Mouse (Mus musculus) heart, embryonic 15.5 days (tissue): ENCODE measurements at regions not wholly inside any gene's neighbourhood (a gene's known extent, or its start where the extent isn't known, plus 50 kb on each side); places are given as distances from the start of the nearest gene placed in this dataset.

Experiments used
- ATAC-seq: fragments of 200-750 bp; cut with Nextera tagmentation; replicated peaks from 2 replicates; pipeline ENCODE4 v1.8.0; 2017; ENCODE audit warnings: low read depth, moderate TSS enrichment; ENCODE audit not compliant: insufficient number of reproducible peaks, insufficient read depth, low FRiP score
- H3K27ac ChIP-seq: fragments of 300-500 bp; sonication (generic); 2 replicates; pipeline ENCODE4 v1.5.1; 2015; ENCODE audit warnings: mild to moderate bottlenecking, inconsistent platforms
- H3K27me3 ChIP-seq: fragments of 300-500 bp; sonication (generic); 2 replicates; pipeline ENCODE4 v1.6.1; 2015; ENCODE audit warnings: inconsistent platforms
- H3K36me3 ChIP-seq: fragments of 300-500 bp; sonication (generic); 2 replicates; pipeline ENCODE4 v1.6.1; 2015; ENCODE audit warnings: mild to moderate bottlenecking, inconsistent platforms
- H3K4me1 ChIP-seq: fragments of 300-500 bp; sonication (generic); replicated peaks from 2 replicates; pipeline ENCODE4 v1.6.1; 2015; ENCODE audit warnings: inconsistent platforms
- H3K4me2 ChIP-seq: fragments of 300-500 bp; sonication (generic); 2 replicates; pipeline ENCODE4 v1.6.1; 2015; ENCODE audit warnings: inconsistent platforms, mild to moderate bottlenecking, moderate library complexity
- H3K4me3 ChIP-seq: fragments of 300-500 bp; sonication (generic); 2 replicates; pipeline ENCODE4 v1.5.1; 2015; ENCODE audit warnings: mild to moderate bottlenecking, inconsistent platforms
- H3K9ac ChIP-seq: fragments of 300-500 bp; sonication (generic); 2 replicates; pipeline ENCODE4 v1.6.1; 2015; ENCODE audit warnings: mild to moderate bottlenecking, inconsistent platforms
- H3K9me3 ChIP-seq: fragments of 300-500 bp; sonication (generic); replicated peaks from 2 replicates; pipeline ENCODE4 v1.6.1; 2016; ENCODE audit warnings: inconsistent platforms
- WGBS: fragments of 180-500 bp; shearing (Covaris S2); methylation state at CpG from one replicate; pipeline ENCODE4 v1.1.7; 2015; ENCODE audit warnings: mixed read lengths; 5-methylcytosine and 5-hydroxymethylcytosine counted together

DNA sequence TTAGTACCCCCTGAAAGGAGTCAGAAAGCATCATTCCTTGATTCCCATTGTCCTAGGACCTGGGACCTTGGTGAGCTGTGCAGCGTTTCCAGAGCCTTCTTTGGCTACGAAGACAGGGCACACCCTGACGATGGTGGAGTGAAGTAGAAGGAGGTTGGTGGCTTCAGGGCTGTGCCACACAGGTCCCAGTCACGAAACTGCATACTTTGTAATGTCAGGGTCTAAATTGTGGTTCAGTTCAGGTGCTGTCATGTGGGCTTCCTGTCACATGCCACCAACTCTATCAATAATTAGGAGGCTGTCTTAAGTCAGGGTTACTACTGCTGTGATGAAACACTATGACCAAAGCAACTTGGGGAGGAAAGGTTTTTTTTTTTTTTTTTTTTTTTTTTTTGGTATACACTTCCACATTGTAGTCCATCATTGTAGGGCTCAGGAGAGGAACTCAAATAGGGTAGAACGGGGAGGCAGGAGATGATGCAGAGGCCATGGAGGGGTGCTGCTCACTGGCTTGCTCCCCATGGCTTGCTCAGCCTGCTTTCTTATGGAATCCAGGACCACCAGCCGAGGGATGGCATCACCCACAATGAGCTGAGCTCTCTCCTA lies 98.0 kb upstream of the Rap1b start:
- Histone ChIP-seq H3K36me3 (no peaks in the 10 kb centered on the region), H3K27me3 (no peaks in the 10 kb centered on the region), H3K9ac (no peak overlapping the region), H3K9me3 (no peaks in the 10 kb centered on the region), H3K4me3 (no peak overlapping the region), H3K4me1 (peaks cover 37% of the 10 kb centered on the region), H3K4me2 (no peak overlapping the region), H3K27ac (no peak overlapping the region)
- no peak for ATAC-seq
- 86% methylated on average over 6 of the region's 6 CpGs for WGBS

DNA sequence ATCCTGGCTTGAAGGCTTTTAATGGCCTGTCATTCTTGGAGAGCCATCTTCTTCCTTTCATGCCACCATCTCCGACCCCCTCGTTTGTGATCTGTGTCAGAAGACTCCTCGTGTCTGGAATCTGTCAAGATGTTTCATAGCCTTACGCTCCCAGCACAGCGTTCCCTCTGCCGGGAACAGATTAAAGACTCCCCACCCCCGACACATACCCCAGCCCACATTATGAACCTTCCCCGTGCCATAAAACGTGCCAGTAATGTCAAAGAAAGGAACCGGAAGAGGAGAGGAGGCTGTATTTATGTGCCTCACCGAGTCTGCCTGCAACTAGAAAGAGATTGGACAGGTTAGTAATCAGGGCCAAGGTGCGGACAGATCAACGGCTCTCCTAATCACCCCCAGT lies 101.4 kb upstream of the Rap1b start:
- WGBS = 25% methylated on average over 13 of the region's 13 CpGs
- Histone ChIP-seq H3K9ac (0 out of 2 replicates have a peak overlapping the region, but pooled peaks have one; percentile 6), H3K36me3 (no peaks in the 10 kb centered on the region), H3K27ac (no peak overlapping the region), H3K4me1 (peaks cover 8% of the 10 kb centered on the region), H3K4me2 (peak overlapping the region; percentile 55), H3K4me3 (peak overlapping the region; percentile 19), H3K27me3 (no peaks in the 10 kb centered on the region), H3K9me3 (no peaks in the 10 kb centered on the region)
- no peak for ATAC-seq

DNA sequence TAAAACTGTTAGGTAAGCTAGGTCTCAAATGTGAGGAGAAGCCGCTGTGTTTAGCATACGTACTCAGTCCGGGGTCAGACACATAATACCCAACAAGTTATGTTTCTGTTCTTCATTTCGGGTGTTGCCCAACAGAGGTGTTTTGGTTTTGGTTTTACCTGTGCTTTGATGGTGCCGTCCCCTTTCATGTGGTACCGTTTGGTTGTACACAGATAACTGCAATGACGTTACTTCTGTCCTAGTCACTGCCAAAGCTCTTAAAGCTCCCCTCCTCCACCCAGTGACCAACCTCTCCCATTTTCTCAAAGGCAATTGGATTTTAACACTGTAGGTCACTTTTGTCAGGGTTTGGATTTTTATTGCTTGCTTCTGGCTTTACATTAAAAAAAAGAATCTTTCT lies 102.1 kb upstream of the Rap1b start:
- peak overlapping the region; percentile 55 for H3K4me2 ChIP-seq
- H3K27ac ChIP-seq = no peak overlapping the region
- H3K4me3 ChIP-seq = no peak overlapping the region; the same call in 1 of the 2 replicates
- H3K9ac ChIP-seq = no peak overlapping the region
- 71% methylated on average over 7 of the region's 7 CpGs for WGBS
- no peaks in the 10 kb centered on the region for H3K36me3 ChIP-seq
- no peaks in the 10 kb centered on the region for H3K27me3 ChIP-seq
- H3K9me3 ChIP-seq = no peaks in the 10 kb centered on the region
- ATAC-seq = no peak
- peaks cover 8% of the 10 kb centered on the region for H3K4me1 ChIP-seq

DNA sequence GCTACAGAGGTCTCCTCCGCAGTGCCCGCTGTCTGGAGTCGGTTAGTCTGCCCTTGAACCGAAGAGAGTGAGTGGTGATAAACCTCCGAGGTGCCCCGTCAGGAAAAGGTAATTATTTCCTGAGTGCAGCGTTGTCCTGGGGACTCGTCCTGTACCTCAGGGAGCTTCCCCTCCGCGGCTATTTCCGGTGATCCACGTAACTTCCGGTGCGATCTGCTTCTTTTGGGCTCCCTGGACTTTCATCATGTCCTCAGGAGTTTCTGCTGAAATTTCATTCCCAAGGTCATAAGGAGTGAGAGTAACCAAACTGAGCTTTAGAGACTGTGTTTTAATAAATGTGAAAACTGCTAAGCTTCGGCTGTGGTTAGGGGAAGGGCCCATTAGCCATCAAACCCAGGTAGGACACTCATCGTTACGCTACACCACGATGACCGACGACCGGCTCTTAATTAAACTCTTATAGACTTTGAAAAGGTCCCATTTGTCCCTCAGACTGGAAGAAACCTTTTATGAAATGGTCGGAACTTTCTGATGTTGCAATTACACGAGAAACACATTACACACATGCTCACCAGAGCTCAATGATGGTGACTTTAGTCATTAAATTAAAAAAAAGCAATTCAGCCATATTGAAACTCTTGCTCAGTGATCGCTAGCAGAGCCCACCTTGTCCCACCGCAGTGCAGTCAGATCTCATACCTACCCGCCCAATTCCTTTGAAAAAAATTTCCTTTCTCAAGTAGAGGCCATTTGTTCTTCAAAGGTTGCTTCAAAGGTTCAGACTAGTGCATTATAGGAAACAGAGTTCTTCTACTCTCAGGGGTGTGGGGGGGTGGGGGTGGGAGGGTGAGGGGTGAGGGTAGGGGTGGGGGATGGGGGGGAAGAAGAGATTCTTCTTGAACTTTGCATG lies 106.5 kb upstream of the Rap1b start:
- H3K27me3 ChIP-seq = no peaks in the 10 kb centered on the region
- H3K9ac ChIP-seq = no peak overlapping the region
- no peaks in the 10 kb centered on the region for H3K9me3 ChIP-seq
- no peak overlapping the region for H3K27ac ChIP-seq
- WGBS = 69% methylated on average over 26 of the region's 26 CpGs
- H3K4me2 ChIP-seq = no peak overlapping the region
- no peak overlapping the region for H3K4me3 ChIP-seq
- H3K36me3 ChIP-seq = no peaks in the 10 kb centered on the region
- no peak for ATAC-seq
- H3K4me1 ChIP-seq = peaks cover 6% of the 10 kb centered on the region

DNA sequence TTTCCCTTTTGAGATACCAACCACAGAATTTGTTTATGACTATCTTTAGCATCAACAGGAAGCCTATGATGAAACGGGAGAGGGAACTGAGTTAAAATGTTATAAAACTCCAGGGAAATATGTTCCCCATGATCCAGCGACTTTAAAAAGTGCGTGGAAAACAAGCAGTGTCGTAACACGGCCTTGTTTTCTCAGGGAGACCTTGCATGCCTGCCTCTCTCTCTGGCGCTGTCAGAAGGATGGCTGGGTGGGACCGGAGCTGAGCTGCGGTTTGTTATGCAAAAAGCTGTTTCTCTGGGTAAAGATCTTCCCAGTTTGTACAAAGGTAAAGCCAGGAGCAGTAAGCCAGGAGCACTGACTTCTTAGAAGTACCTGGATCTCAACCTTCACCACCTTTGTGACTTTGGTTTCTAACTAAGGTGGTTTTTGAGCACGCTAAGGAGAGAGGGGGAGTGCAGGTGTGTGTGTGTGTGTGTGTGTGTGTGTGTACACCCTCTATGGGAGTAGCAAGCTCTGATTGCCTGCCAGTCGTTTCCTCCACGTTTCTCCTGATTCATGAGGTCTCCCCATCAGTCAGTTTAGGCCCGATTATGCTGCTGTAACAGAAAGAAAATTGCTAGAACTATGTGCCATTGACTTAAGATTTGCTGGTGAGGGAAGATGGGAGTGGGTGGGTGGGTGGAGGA lies 107.3 kb upstream of the Rap1b start:
- 34% methylated on average over 12 of the region's 12 CpGs for WGBS

DNA sequence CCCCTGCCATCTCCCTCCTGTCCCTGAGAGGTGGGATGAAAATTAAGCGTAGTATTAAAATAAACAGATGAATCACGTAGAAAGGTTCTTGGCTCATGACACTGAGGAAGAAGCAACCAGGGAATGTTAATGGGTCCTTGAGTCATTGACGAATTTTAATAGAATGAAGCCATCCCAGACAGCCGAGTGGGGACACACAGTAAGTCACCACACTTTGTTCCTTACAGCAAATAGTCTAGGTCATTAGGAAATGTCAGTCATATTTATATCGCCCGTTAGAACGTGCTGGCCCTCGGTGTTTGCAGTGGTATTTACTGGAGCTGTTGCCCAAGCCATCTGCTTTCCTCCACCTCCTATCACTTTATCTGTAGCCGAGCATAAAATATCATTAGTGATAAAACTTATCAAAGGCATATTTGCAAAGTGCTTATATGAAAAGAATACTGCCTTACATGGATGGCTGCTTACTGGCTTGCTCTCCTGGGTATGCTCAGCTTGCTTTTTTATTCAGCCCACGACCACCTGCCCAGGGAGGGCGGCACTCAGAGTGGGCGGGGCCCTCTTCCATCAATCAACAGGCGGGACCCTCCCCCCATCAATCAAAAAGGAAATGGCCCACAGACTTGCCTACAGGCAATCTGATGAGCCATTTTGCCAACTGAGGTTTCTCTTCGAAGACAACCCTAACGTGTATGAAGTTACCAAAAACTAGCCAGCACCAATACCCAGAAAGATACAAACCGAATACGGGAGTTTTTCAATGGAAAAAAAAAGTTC lies 110.5 kb upstream of the Rap1b start:
- Histone ChIP-seq H3K4me3 (no peak overlapping the region), H3K4me1 (no peaks in the 10 kb centered on the region), H3K4me2 (no peak overlapping the region), H3K36me3 (no peaks in the 10 kb centered on the region), H3K27ac (no peak overlapping the region), H3K9ac (no peak overlapping the region), H3K27me3 (no peaks in the 10 kb centered on the region), H3K9me3 (no peaks in the 10 kb centered on the region)
- WGBS = 80% methylated on average over 17 of the region's 17 CpGs
- ATAC-seq = no peak

More for the DNA sequence above, 107.3 kb upstream of the Rap1b start:
- Histone ChIP-seq H3K9ac (no peak overlapping the region), H3K36me3 (no peaks in the 10 kb centered on the region), H3K27me3 (no peaks in the 10 kb centered on the region), H3K4me1 (no peaks in the 10 kb centered on the region), H3K4me3 (no peak overlapping the region), H3K9me3 (no peaks in the 10 kb centered on the region), H3K4me2 (no peak overlapping the region), H3K27ac (no peak overlapping the region)
- no peak for ATAC-seq

DNA sequence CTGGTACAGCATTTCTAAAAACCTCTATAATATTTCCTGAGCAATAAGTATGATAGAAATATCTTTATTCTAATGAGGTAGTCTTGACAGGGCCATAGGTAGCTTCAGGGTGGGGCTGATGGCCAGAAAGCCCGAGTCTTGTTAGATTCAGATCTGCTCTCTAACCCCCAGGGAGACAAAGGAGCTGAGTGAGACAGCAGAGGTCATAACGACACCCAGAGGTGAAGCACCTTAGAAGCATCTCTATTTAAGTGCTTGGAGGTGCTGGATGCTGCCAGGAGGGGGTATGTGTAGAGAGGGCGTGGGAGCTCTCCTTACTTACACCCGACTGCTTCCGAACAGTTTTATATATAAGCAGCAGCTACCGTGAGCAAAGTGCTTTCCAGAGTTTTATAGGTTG lies 128.9 kb upstream of the Rap1b start:
- WGBS = 64% methylated on average over 6 of the region's 6 CpGs
- Histone ChIP-seq H3K9ac (no peak overlapping the region), H3K27me3 (no peaks in the 10 kb centered on the region), H3K27ac (no peak overlapping the region), H3K4me1 (no peaks in the 10 kb centered on the region), H3K4me3 (no peak overlapping the region), H3K4me2 (no peak overlapping the region), H3K9me3 (no peaks in the 10 kb centered on the region), H3K36me3 (no peaks in the 10 kb centered on the region)
- no peak for ATAC-seq

DNA sequence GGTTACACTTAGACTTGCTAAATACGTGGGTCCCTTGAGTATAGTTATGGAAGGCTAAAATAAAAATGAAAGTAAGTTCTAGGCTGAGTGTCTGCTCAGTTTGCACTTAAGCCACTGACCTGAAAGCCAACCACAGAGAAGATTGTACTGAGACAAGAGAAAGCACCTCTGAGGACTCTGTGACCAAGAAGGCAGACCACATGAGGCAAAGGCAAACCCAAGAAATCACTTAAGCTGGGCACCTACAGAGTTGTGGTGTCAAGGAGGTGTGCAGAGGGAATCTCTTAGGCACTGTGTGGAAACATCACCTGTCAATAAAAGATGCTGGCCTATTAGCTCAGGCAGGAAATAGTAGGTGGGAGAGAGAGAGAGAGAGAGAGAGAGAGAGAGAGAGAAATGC lies 129.6 kb upstream of the Rap1b start:
- Histone ChIP-seq H3K4me3 (no peak overlapping the region), H3K27ac (no peak overlapping the region), H3K4me1 (no peaks in the 10 kb centered on the region), H3K9me3 (no peaks in the 10 kb centered on the region), H3K4me2 (no peak overlapping the region), H3K9ac (no peak overlapping the region), H3K36me3 (no peaks in the 10 kb centered on the region), H3K27me3 (no peaks in the 10 kb centered on the region)
- no peak for ATAC-seq
- 82% methylated on average over 1 of the region's 1 CpGs for WGBS

DNA sequence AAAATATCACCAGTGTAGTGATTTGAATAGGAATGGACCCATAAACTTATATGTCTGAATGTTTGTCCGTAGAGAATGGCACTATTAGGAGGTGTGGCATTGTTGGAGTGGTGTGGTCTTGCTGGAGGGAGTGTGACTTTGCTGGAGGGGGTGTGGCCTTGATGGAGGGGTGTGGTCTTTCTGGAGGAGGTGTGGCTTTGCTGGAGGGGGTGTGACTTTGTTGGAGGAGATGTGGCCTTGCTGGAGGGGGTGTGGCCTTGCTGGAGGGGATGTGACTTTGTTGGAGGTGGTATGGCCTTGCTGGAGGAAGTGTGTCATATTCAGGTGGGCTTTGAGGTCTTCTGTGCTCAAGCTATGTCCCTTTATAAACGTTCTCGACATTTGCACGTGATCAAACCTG lies 133.3 kb upstream of the Rap1b start:
- no peak overlapping the region for H3K4me3 ChIP-seq
- H3K27me3 ChIP-seq = no peaks in the 10 kb centered on the region
- no peaks in the 10 kb centered on the region for H3K36me3 ChIP-seq
- H3K9me3 ChIP-seq = no peaks in the 10 kb centered on the region
- H3K4me1 ChIP-seq = peaks cover 11% of the 10 kb centered on the region
- no peak for ATAC-seq
- H3K4me2 ChIP-seq = no peak overlapping the region
- no peak overlapping the region for H3K27ac ChIP-seq
- WGBS = 85% methylated on average over 4 of the region's 4 CpGs
- no peak overlapping the region for H3K9ac ChIP-seq

DNA sequence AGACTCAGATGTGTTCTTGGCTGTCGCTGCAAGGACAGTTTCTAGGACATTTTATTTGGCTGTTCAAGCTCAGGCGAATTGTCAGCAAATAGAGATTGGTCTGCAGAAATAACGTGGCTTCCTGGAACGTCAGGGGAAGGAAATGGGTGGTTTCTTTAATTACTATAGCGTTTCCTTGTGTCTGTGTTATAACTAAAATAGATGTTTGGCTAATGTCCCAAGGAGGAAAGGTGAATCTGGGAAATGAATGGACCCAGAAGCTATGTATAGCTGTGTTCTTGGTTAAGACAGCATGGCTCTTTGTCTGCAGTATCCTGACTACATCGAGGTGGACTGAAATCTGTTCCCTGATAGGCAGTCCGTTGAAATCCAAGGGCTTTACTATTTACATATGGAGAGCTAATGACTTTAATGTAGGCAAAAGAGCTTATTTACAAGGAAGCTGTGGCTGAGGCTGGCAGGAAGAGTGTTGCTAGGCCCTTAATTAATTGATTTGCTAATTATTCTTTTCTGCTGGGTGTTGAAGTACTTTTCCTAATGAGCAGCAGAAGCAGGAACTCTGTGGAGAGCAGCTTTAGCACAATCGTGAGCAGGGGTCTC lies 136.9 kb upstream of the Rap1b start:
- Histone ChIP-seq H3K4me2 (no peak overlapping the region), H3K9me3 (no peaks in the 10 kb centered on the region), H3K4me1 (peaks cover 26% of the 10 kb centered on the region), H3K27me3 (no peaks in the 10 kb centered on the region), H3K36me3 (no peaks in the 10 kb centered on the region), H3K4me3 (no peak overlapping the region), H3K9ac (no peak overlapping the region), H3K27ac (peak overlapping the region; percentile 55)
- no peak for ATAC-seq
- 23% methylated on average over 8 of the region's 8 CpGs for WGBS

DNA sequence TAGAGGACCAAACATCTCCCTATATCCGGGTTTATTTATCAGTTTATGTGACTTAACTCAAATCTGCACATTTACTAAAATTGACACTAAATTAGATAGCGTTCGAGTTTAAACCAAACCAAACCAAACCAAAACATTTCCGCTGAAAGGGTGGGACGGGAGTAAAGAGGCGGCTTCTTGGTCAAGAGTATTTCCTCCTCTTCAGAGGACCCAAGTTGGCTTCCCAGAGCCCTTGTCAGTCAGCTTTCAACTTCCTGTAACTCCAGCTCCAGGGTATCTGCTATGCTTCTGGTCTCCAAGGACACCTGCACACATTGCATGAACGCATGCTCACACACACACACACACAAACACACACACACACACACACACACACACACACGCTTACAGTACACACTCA lies 137.4 kb upstream of the Rap1b start:
- 71% methylated on average over 8 of the region's 8 CpGs for WGBS
- Histone ChIP-seq H3K4me2 (no peak overlapping the region), H3K36me3 (no peaks in the 10 kb centered on the region), H3K9me3 (no peaks in the 10 kb centered on the region), H3K9ac (no peak overlapping the region), H3K27me3 (no peaks in the 10 kb centered on the region), H3K4me3 (no peak overlapping the region), H3K27ac (peak overlapping the region; percentile 55), H3K4me1 (peaks cover 31% of the 10 kb centered on the region)
- no peak for ATAC-seq
